Mouse (Mus musculus) forebrain, embryonic 13.5 days (tissue): ENCODE measurements at regions not wholly inside any gene's neighbourhood (a gene's known extent, or its start where the extent isn't known, plus 50 kb on each side); places are given as distances from the start of the nearest gene placed in this dataset. TPM values are rescaled to one million over a fixed set of nuclear protein-coding genes. Genes with fewer than 3 reads are reported as not detected.

ENCODE experiments used
- ATAC-seq: fragments of 200-750 bp; cut with Nextera tagmentation; 2 replicates; pipeline ENCODE4 v1.8.0; 2017
- H3K27ac ChIP-seq: fragments of 300-500 bp; sonication (generic); 2 replicates; pipeline ENCODE4 v1.5.1; 2015; ENCODE audit warnings: inconsistent platforms, mild to moderate bottlenecking, moderate library complexity
- H3K27me3 ChIP-seq: fragments of 300-500 bp; sonication (generic); 2 replicates; pipeline ENCODE4 v1.6.1; 2015; ENCODE audit warnings: mild to moderate bottlenecking, inconsistent platforms
- H3K36me3 ChIP-seq: fragments of 300-500 bp; sonication (generic); 2 replicates; pipeline ENCODE4 v1.6.1; 2015; ENCODE audit warnings: mild to moderate bottlenecking, inconsistent platforms; ENCODE audit not compliant: poor library complexity, severe bottlenecking
- H3K4me1 ChIP-seq: fragments of 300-500 bp; sonication (generic); 2 replicates; pipeline ENCODE4 v1.6.1; 2015; ENCODE audit warnings: inconsistent platforms
- H3K4me2 ChIP-seq: fragments of 300-500 bp; sonication (generic); 2 replicates; pipeline ENCODE4 v1.6.1; 2015; ENCODE audit warnings: inconsistent platforms, mild to moderate bottlenecking, moderate library complexity
- H3K4me3 ChIP-seq: fragments of 300-500 bp; sonication (generic); 2 replicates; pipeline ENCODE4 v1.5.1; 2015; ENCODE audit warnings: mild to moderate bottlenecking, inconsistent platforms
- H3K9ac ChIP-seq: fragments of 300-500 bp; sonication (generic); 2 replicates; pipeline ENCODE4 v1.6.1; 2015; ENCODE audit warnings: mild to moderate bottlenecking, inconsistent platforms
- H3K9me3 ChIP-seq: fragments of 300-500 bp; sonication (generic); replicated peaks from 2 replicates; pipeline ENCODE4 v1.6.1; 2016; ENCODE audit warnings: inconsistent platforms
- WGBS: fragments of 180-500 bp; shearing (Covaris S2); methylation state at CpG from one replicate; pipeline ENCODE4 v1.1.7; 2015; 5-methylcytosine and 5-hydroxymethylcytosine counted together
- microRNA-seq: library from miRNA; unstranded; fragments of <30 nt; microRNA quantifications from one replicate; pipeline ENCODE4, GENCODE M21; 2016

- no peak overlapping the region for H3K4me3 ChIP-seq
- WGBS, result 71% methylated on average over 10 of the region's 12 CpGs
- H3K4me1 ChIP-seq, result peaks cover 46% of the 10 kb centered on the region
- no peak for ATAC-seq
- no peak overlapping the region for H3K9ac ChIP-seq
- 0 out of 2 replicates have a peak, but pooled peaks cover 4% of the 10 kb centered on the region for H3K27me3 ChIP-seq
- no peaks in the 10 kb centered on the region for H3K36me3 ChIP-seq
- H3K9me3 ChIP-seq, result no peaks in the 10 kb centered on the region
- no peak overlapping the region for H3K27ac ChIP-seq
- H3K4me2 ChIP-seq, result no peak overlapping the region
These were observed 55.2 kb upstream of the Dlk1 start for GRCm38 (mm10) chr12:109397175-109398058.

GRCm38 (mm10) chr12:109398473-109398872 is 54.1 kb upstream of the Dlk1 start:
- H3K36me3 ChIP-seq, result no peaks in the 10 kb centered on the region
- peaks cover 35% of the 10 kb centered on the region for H3K4me1 ChIP-seq
- 0 out of 2 replicates have a peak, but pooled peaks cover 4% of the 10 kb centered on the region for H3K27me3 ChIP-seq
- 88% methylated on average over 7 of the region's 7 CpGs for WGBS
- H3K4me2 ChIP-seq, result no peak overlapping the region
- no peaks in the 10 kb centered on the region for H3K9me3 ChIP-seq
- H3K9ac ChIP-seq, result no peak overlapping the region
- no peak overlapping the region for H3K4me3 ChIP-seq
- no peak for ATAC-seq
- no peak overlapping the region for H3K27ac ChIP-seq

GRCm38 (mm10) chr12:109398951-109399350 is 53.7 kb upstream of the Dlk1 start:
- H3K9ac ChIP-seq, result no peak overlapping the region
- peaks cover 30% of the 10 kb centered on the region for H3K4me1 ChIP-seq
- H3K4me3 ChIP-seq, result no peak overlapping the region
- no peak overlapping the region for H3K4me2 ChIP-seq
- H3K36me3 ChIP-seq, result no peaks in the 10 kb centered on the region
- WGBS, result 34% methylated on average over 6 of the region's 6 CpGs
- no peaks in the 10 kb centered on the region for H3K9me3 ChIP-seq
- ATAC-seq, result no peak
- no peak overlapping the region for H3K27ac ChIP-seq
- 0 out of 2 replicates have a peak, but pooled peaks cover 4% of the 10 kb centered on the region for H3K27me3 ChIP-seq

- no peaks in the 10 kb centered on the region for H3K9me3 ChIP-seq
- 27% methylated on average over 22 of the region's 22 CpGs for WGBS
- H3K4me2 ChIP-seq, result peak overlapping the region; percentile 40
- H3K4me1 ChIP-seq, result peaks cover 24% of the 10 kb centered on the region
- H3K9ac ChIP-seq, result no peak overlapping the region
- H3K4me3 ChIP-seq, result no peak overlapping the region
- no peak for ATAC-seq
- 0 out of 2 replicates have a peak overlapping the region, but pooled peaks have one; percentile 2 for H3K27ac ChIP-seq
- no peaks in the 10 kb centered on the region for H3K36me3 ChIP-seq
- H3K27me3 ChIP-seq, result 0 out of 2 replicates have a peak, but pooled peaks cover 4% of the 10 kb centered on the region
These were observed 53.0 kb upstream of the Dlk1 start for GRCm38 (mm10) chr12:109399591-109399990.

- WGBS, result 85% methylated on average over 7 of the region's 7 CpGs
- 0 out of 2 replicates have a peak, but pooled peaks cover 4% of the 10 kb centered on the region for H3K27me3 ChIP-seq
- no peak overlapping the region for H3K9ac ChIP-seq
- no peak overlapping the region for H3K4me2 ChIP-seq
- peaks cover 20% of the 10 kb centered on the region for H3K4me1 ChIP-seq
- H3K27ac ChIP-seq, result no peak overlapping the region
- H3K9me3 ChIP-seq, result no peaks in the 10 kb centered on the region
- H3K36me3 ChIP-seq, result no peaks in the 10 kb centered on the region
- no peak overlapping the region for H3K4me3 ChIP-seq
- ATAC-seq, result no peak
These were observed 52.6 kb upstream of the Dlk1 start for GRCm38 (mm10) chr12:109400041-109400440.

GRCm38 (mm10) chr12:109400936-109401586 is 51.6 kb upstream of the Dlk1 start:
- 0 out of 2 replicates have a peak, but pooled peaks cover 4% of the 10 kb centered on the region for H3K27me3 ChIP-seq
- no peak overlapping the region for H3K9ac ChIP-seq
- H3K9me3 ChIP-seq, result no peaks in the 10 kb centered on the region
- no peak overlapping the region for H3K4me2 ChIP-seq
- WGBS, result 48% methylated on average over 15 of the region's 15 CpGs
- no peak overlapping the region for H3K4me3 ChIP-seq
- H3K27ac ChIP-seq, result no peak overlapping the region
- peaks cover 20% of the 10 kb centered on the region for H3K4me1 ChIP-seq
- H3K36me3 ChIP-seq, result no peaks in the 10 kb centered on the region
- no peak for ATAC-seq

- Histone ChIP-seq H3K4me2 (no peak overlapping the region), H3K36me3 (no peaks in the 10 kb centered on the region), H3K27ac (no peak overlapping the region), H3K4me1 (peaks cover 20% of the 10 kb centered on the region), H3K4me3 (no peak overlapping the region), H3K9me3 (no peaks in the 10 kb centered on the region), H3K9ac (no peak overlapping the region), H3K27me3 (0 out of 2 replicates have a peak, but pooled peaks cover 4% of the 10 kb centered on the region)
- ATAC-seq, result no peak
- WGBS, result 86% methylated on average over 6 of the region's 6 CpGs
These were observed 50.9 kb upstream of the Dlk1 start for GRCm38 (mm10) chr12:109401696-109402095.

- Histone ChIP-seq H3K4me2 (no peak overlapping the region), H3K9me3 (no peaks in the 10 kb centered on the region), H3K36me3 (no peaks in the 10 kb centered on the region), H3K4me3 (no peak overlapping the region), H3K27ac (no peak overlapping the region), H3K27me3 (0 out of 2 replicates have a peak, but pooled peaks cover 4% of the 10 kb centered on the region), H3K9ac (no peak overlapping the region), H3K4me1 (peaks cover 20% of the 10 kb centered on the region)
- ATAC-seq, result 0 out of 2 replicates have a peak, but pooled peaks have one; percentile 4
- WGBS, result 44% methylated on average over 9 of the region's 9 CpGs
These were observed 50.4 kb upstream of the Dlk1 start for GRCm38 (mm10) chr12:109402226-109402625.

Small RNA genes in the stretch of these regions (microRNA-seq; reads per million reads assigned to microRNA genes)
- gene Gm22234 (not detected), gene Gm25297 (not detected)
